Mouse (Mus musculus) small intestine, adult 2 months (tissue): ENCODE data around the gene Acbd5.

ENCODE experiments used
- CTCF ChIP-seq: fragments of 200-500 bp; IDR thresholded peaks from 2 replicates; pipeline ENCODE4 v1.5.1; 2012; ENCODE audit warnings: low read depth, mild to moderate bottlenecking, control low read depth, inconsistent platforms, low read length, moderate library complexity, mixed read lengths; ENCODE audit not compliant: insufficient replicate concordance, insufficient read length; ENCODE audit errors: extremely low read depth
- POLR2A ChIP-seq: fragments of 200-500 bp; IDR thresholded peaks from 2 replicates; pipeline ENCODE4 v1.6.1; 2012; ENCODE audit warnings: low read depth, mild to moderate bottlenecking, control low read depth, inconsistent platforms, low read length, moderate library complexity

- TF ChIP-seq CTCF = no peak
- no peak for TF ChIP-seq POLR2A
Measured at GRCm38 (mm10) chr2:23041457-23041856, 26.5 kb upstream of the Acbd5 start.
